Mouse (Mus musculus): ENCODE measurements at regions not wholly inside any gene's neighbourhood (a gene's known extent, or its start where the extent isn't known, plus 50 kb on each side); places are given as distances from the start of the nearest gene placed in this dataset.

- WGBS, result 74% methylated on average over 3 of the region's 3 CpGs
- no peaks in the 10 kb centered on the region for H3K27me3 ChIP-seq (ENCODE audit: control insufficient read depth, insufficient read depth, low read length)
- 0 out of 2 replicates have a peak, but pooled peaks cover 2% of the 10 kb centered on the region for H3K4me1 ChIP-seq (ENCODE audit: control insufficient read depth, insufficient read depth, insufficient read length, low read length)
- H3K4me3 ChIP-seq (ENCODE audit: low read depth, low read length), result no peak overlapping the region
- no peak for TF ChIP-seq POLR2A (IDR thresholded peaks at IDR 0.05; ENCODE audit: low read depth, low read length)
- TF ChIP-seq CTCF (IDR thresholded peaks at IDR 0.05; ENCODE audit: extremely low read depth, insufficient read length, insufficient replicate concordance, low read depth, low read length), result no peak
- no peaks in the 10 kb centered on the region for H3K36me3 ChIP-seq (ENCODE audit: control insufficient read depth, insufficient read depth, low read length)
- no peak overlapping the region for H3K27ac ChIP-seq (ENCODE audit: insufficient read depth, low read depth, low read length)
Observed at GRCm38 (mm10) chr2:169090256-169090655, 134.9 kb upstream of the Zfp64 start.

GRCm38 (mm10) chr2:169088870-169089484 lies 133.6 kb upstream of the Zfp64 start:
- H3K4me3 ChIP-seq (ENCODE audit: low read depth, low read length), result no peak overlapping the region
- 64% methylated on average over 16 of the region's 16 CpGs for WGBS
- H3K4me1 ChIP-seq (ENCODE audit: control insufficient read depth, insufficient read depth, insufficient read length, low read length), result 0 out of 2 replicates have a peak, but pooled peaks cover 2% of the 10 kb centered on the region
- no peak for TF ChIP-seq POLR2A (IDR thresholded peaks at IDR 0.05; ENCODE audit: low read depth, low read length)
- no peak for TF ChIP-seq CTCF (IDR thresholded peaks at IDR 0.05; ENCODE audit: extremely low read depth, insufficient read length, insufficient replicate concordance, low read depth, low read length)
- no peak overlapping the region for H3K27ac ChIP-seq (ENCODE audit: insufficient read depth, low read depth, low read length)
- no peaks in the 10 kb centered on the region for H3K27me3 ChIP-seq (ENCODE audit: control insufficient read depth, insufficient read depth, low read length)
- H3K36me3 ChIP-seq (ENCODE audit: control insufficient read depth, insufficient read depth, low read length), result no peaks in the 10 kb centered on the region

GRCm38 (mm10) chr2:169088301-169088700 lies 132.9 kb upstream of the Zfp64 start:
- WGBS, result 83% methylated on average over 10 of the region's 10 CpGs
- Histone ChIP-seq H3K27ac (ENCODE audit: insufficient read depth, low read depth, low read length) (0 out of 2 replicates have a peak overlapping the region, but pooled peaks have one; percentile 2), H3K27me3 (ENCODE audit: control insufficient read depth, insufficient read depth, low read length) (no peaks in the 10 kb centered on the region), H3K4me3 (ENCODE audit: low read depth, low read length) (no peak overlapping the region), H3K36me3 (ENCODE audit: control insufficient read depth, insufficient read depth, low read length) (no peaks in the 10 kb centered on the region), H3K4me1 (ENCODE audit: control insufficient read depth, insufficient read depth, insufficient read length, low read length) (0 out of 2 replicates have a peak, but pooled peaks cover 2% of the 10 kb centered on the region)
- TF ChIP-seq CTCF (IDR thresholded peaks at IDR 0.05; ENCODE audit: extremely low read depth, insufficient read length, insufficient replicate concordance, low read depth, low read length) (no peak), POLR2A (IDR thresholded peaks at IDR 0.05; ENCODE audit: low read depth, low read length) (no peak)

- H3K36me3 ChIP-seq (ENCODE audit: control insufficient read depth, insufficient read depth, low read length), result no peaks in the 10 kb centered on the region
- TF ChIP-seq CTCF (IDR thresholded peaks at IDR 0.05; ENCODE audit: extremely low read depth, insufficient read length, insufficient replicate concordance, low read depth, low read length), result no peak
- no peak for TF ChIP-seq POLR2A (IDR thresholded peaks at IDR 0.05; ENCODE audit: low read depth, low read length)
- H3K27me3 ChIP-seq (ENCODE audit: control insufficient read depth, insufficient read depth, low read length), result no peaks in the 10 kb centered on the region
- no peak overlapping the region for H3K4me3 ChIP-seq (ENCODE audit: low read depth, low read length)
- no peak overlapping the region for H3K27ac ChIP-seq (ENCODE audit: insufficient read depth, low read depth, low read length)
- no peaks in the 10 kb centered on the region for H3K4me1 ChIP-seq (ENCODE audit: control insufficient read depth, insufficient read depth, insufficient read length, low read length)
Observed at GRCm38 (mm10) chr2:169071267-169071666, 115.9 kb upstream of the Zfp64 start.

- Histone ChIP-seq H3K36me3 (ENCODE audit: control insufficient read depth, insufficient read depth, low read length) (no peaks in the 10 kb centered on the region), H3K27me3 (ENCODE audit: control insufficient read depth, insufficient read depth, low read length) (no peaks in the 10 kb centered on the region)
- 91% methylated on average over 16 of the region's 16 CpGs for WGBS
Observed at GRCm38 (mm10) chr2:169065166-169065698, 109.8 kb upstream of the Zfp64 start.

GRCm38 (mm10) chr2:169061520-169061919 lies 106.1 kb upstream of the Zfp64 start:
- Histone ChIP-seq H3K4me1 (ENCODE audit: control insufficient read depth, insufficient read depth, insufficient read length, low read length) (no peaks in the 10 kb centered on the region), H3K27ac (ENCODE audit: insufficient read depth, low read depth, low read length) (no peak overlapping the region), H3K27me3 (ENCODE audit: control insufficient read depth, insufficient read depth, low read length) (no peaks in the 10 kb centered on the region), H3K36me3 (ENCODE audit: control insufficient read depth, insufficient read depth, low read length) (no peaks in the 10 kb centered on the region), H3K4me3 (ENCODE audit: low read depth, low read length) (no peak overlapping the region)
- TF ChIP-seq POLR2A (IDR thresholded peaks at IDR 0.05; ENCODE audit: low read depth, low read length) (no peak), CTCF (IDR thresholded peaks at IDR 0.05; ENCODE audit: extremely low read depth, insufficient read length, insufficient replicate concordance, low read depth, low read length) (peak; percentile 77; the same call in 1 of the 2 replicates)
- 5% methylated on average over 11 of the region's 11 CpGs for WGBS

More at GRCm38 (mm10) chr2:169065166-169065698, 109.8 kb upstream of the Zfp64 start:
- Histone ChIP-seq H3K4me1 (ENCODE audit: control insufficient read depth, insufficient read depth, insufficient read length, low read length) (no peaks in the 10 kb centered on the region), H3K4me3 (ENCODE audit: low read depth, low read length) (no peak overlapping the region), H3K27ac (ENCODE audit: insufficient read depth, low read depth, low read length) (no peak overlapping the region)
- no peak for TF ChIP-seq CTCF (IDR thresholded peaks at IDR 0.05; ENCODE audit: extremely low read depth, insufficient read length, insufficient replicate concordance, low read depth, low read length)
- no peak for TF ChIP-seq POLR2A (IDR thresholded peaks at IDR 0.05; ENCODE audit: low read depth, low read length)

GRCm38 (mm10) chr2:169060495-169060894 lies 105.1 kb upstream of the Zfp64 start:
- H3K27ac ChIP-seq (ENCODE audit: insufficient read depth, low read depth, low read length), result no peak overlapping the region
- no peaks in the 10 kb centered on the region for H3K27me3 ChIP-seq (ENCODE audit: control insufficient read depth, insufficient read depth, low read length)
- TF ChIP-seq POLR2A (IDR thresholded peaks at IDR 0.05; ENCODE audit: low read depth, low read length) (no peak), CTCF (IDR thresholded peaks at IDR 0.05; ENCODE audit: extremely low read depth, insufficient read length, insufficient replicate concordance, low read depth, low read length) (no peak)
- H3K36me3 ChIP-seq (ENCODE audit: control insufficient read depth, insufficient read depth, low read length), result no peaks in the 10 kb centered on the region
- 65% methylated on average over 13 of the region's 13 CpGs for WGBS
- no peaks in the 10 kb centered on the region for H3K4me1 ChIP-seq (ENCODE audit: control insufficient read depth, insufficient read depth, insufficient read length, low read length)
- no peak overlapping the region for H3K4me3 ChIP-seq (ENCODE audit: low read depth, low read length)

All from small intestine, adult 2 months (tissue).